Mouse (Mus musculus) R1 (cell line): ENCODE results near the gene Rbm43.
"Not testable (repeated sequence)": the region's sequence is repeated elsewhere in the genome, so short reads cannot be mapped to it uniquely, and the experiment has no call there.

Experiments used
- DNase-seq: peaks from one replicate; pipeline ENCODE4 v3.0.0-alpha.2; 2018; ENCODE audit warnings: low read depth, low spot score

Rbm43 gene

GRCm38 (mm10) chr2:51914532-51914931 lies 20.4 kb downstream of the Rbm43 start:
- no peak for DNase-seq

GRCm38 (mm10) chr2:51912740-51913139 lies 22.2 kb downstream of the Rbm43 start:
- no peak for DNase-seq

DNA sequence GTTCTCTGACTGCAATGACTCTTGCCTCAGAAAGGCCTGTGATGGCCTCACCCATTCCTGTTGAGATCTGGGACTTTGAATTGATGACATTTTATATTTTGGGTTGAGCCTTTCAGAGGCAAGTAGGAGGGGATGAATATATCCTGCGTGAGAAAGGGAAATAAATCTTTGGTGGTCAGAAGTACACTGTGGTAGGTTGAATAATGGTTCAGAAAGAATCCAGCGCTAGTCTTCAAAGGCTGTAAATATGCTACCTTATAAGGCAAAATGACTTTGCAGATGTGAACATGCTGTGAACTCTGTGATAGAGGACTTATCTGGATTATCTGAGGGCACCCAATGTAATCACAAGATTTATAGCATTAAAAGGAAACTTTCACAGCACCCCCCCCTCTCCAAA lies 23.1 kb downstream of the Rbm43 start:
- DNase-seq, result no peak

DNA sequence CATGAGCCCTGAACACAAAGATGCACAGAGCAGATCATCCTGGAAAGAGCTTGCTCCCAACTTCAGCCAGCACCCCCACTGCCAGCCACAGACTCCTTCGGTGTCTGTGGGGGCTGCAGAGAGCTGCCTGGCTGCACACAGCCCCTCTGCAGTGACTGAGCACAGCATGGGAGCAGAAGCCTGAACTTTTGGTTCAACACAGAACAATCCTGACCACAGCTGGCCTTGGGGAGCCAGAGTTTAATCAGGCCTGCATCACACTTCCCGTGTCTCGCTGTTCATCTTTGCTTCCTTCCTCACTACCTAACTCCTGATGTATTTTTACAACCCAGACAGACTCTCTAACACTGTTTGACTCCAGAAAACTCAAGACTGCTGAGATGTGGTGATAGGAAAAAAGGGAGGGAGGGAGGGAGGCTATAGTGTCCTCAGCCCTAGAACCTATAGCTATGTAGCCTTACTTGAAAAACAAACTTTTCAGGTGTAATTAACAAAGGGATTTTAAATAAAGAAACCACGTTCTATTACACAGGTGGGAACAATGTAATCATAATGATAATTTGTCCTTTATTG lies 27.3 kb downstream of the Rbm43 start:
- DNase-seq, result no peak

DNA sequence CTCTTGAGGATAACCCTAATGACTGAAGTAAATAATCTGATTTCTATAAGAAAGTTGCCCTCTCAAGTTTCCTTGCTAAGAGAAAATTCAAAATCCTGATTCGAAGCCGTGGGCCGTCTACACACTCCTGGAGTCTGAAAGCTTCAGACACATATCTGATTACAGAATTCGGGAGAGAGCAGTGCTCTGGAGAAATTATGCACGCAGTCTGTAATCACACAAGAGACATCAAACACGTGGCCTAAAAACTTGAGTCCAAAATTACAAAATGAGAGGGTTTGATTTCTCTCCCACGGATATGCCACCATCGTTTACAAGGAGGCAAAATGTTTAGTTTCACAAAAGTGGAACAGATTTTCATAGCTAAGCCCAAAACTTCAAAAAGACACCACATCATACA lies 29.3 kb downstream of the Rbm43 start:
- DNase-seq, result no peak

- DNase-seq, result no peak
Observed at GRCm38 (mm10) chr2:51892411-51892901, 42.5 kb downstream of the Rbm43 start.

DNA sequence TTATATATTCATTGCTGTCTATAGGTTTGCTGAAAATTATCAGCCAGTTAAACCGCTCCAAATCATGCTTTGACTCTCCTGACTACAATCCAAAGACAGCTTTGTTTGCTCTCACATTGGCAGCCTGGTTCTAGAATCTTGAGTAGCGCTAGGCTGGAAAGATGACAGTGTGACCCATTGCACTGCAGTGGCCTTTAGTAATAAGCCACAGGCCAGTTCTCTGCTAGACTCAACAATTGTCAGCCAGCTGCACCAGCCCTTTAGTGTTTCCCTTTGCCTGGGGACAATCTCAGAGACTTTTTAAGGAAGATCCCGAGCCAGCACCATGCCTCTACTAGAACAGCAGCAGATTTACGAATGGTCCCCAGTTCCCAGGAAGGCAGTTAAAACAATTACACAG lies 44.0 kb downstream of the Rbm43 start:
- no peak for DNase-seq

DNA sequence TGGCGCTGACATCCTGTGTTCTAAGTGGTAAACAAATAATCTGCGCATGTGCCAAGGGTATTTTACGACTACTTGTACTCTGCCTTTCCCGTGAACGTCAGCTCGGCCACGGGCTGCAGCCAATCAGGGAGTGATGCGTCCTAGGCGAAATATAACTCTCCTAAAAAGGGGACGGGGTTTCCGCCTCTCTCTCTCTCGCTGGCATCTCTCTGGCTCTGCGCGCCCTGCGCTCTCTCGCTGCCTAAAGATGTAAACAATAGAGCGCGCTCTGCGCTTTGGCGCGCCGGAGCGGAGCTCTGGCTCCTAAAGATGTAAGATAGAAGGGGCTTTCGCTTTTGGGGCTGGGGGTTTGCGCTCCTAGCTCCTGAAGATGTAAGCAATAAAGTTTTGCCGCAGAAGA lies 44.8 kb downstream of the Rbm43 start:
- not testable (repeated sequence) for DNase-seq

- no peak for DNase-seq
Observed at GRCm38 (mm10) chr2:51880143-51880542, 54.8 kb downstream of the Rbm43 start.
